Mouse (Mus musculus) left cerebral cortex, adult 2 months (tissue): ENCODE data around the gene Ndst4. TPM values are rescaled to one million over a fixed set of nuclear protein-coding genes. Genes with fewer than 3 reads are reported as not detected.

Source experiments
- DNase-seq, 2 experiments: peaks; one replicate each; pipeline ENCODE4 v3.0.0; 2021 to 2022; ENCODE audit warnings: low spot score in 2 of 2, mixed read lengths in 1 of 2; ENCODE audit errors: extremely low spot score in 1 of 2
- H3K27ac ChIP-seq: fragments of 200-600 bp; 2 replicates; pipeline ENCODE4 v1.8.1; 2022
- H3K4me3 ChIP-seq: fragments of 200-600 bp; 2 replicates; pipeline ENCODE4 v1.8.1; 2022
- CTCF ChIP-seq: fragments of 200-600 bp; IDR thresholded peaks from 2 replicates; pipeline ENCODE4 v1.8.1; 2022; ENCODE audit warnings: antibody characterized with exemption, mild to moderate bottlenecking, moderate library complexity
- intact Hi-C: fragments of 180-260 bp; cut with DNase I; formaldehyde crosslinking; loops from one replicate; pipeline ENCODE4 v1.15.1; 2025
- long read RNA-seq, 2 experiments: library from polyadenylated mRNA; stranded (forward); transcript quantifications; one replicate each; pipeline ENCODE4 v2.0.0; 2021; ENCODE audit warnings: borderline mapping rate in 2 of 2
- total RNA-seq, 2 experiments: library from RNA; stranded (reverse); gene quantifications; 2 replicates each; pipeline ENCODE4 v1.2.3; 2021

The Ndst4 gene
- 10 to 100 TPM in 1 of 2 experiments, 1 to 10 TPM in 1; 6.8 to 17.3 TPM for total RNA-seq
- long read RNA-seq, experiment 1, full-length matches to known transcripts: 2 of 4 reads
- long read RNA-seq, experiment 1, partial matches to known transcripts: 0 of 4 reads
- long read RNA-seq, experiment 1, other reads (novel, unspliced or antisense): 2 of 4 reads
- long read RNA-seq, experiment 2, full-length matches to known transcripts: 1 of 1 reads
- long read RNA-seq, experiment 2, partial matches to known transcripts: 0 of 1 reads
- long read RNA-seq, experiment 2, other reads (novel, unspliced or antisense): 0 of 1 reads

GRCm38 (mm10) chr3:125403601-125404396 is at the start of gene Ndst4:
Gene Ndst4 (plus strand): TSS chr3:125404076.
- peak; percentile 13 to 16 for DNase-seq
- TF ChIP-seq CTCF: no peak
- H3K4me3 ChIP-seq: peak within 1 kb of the TSS; percentile 42
- intact Hi-C loops: no loop called here
- no peak within 1 kb of the TSS for H3K27ac ChIP-seq

DNA sequence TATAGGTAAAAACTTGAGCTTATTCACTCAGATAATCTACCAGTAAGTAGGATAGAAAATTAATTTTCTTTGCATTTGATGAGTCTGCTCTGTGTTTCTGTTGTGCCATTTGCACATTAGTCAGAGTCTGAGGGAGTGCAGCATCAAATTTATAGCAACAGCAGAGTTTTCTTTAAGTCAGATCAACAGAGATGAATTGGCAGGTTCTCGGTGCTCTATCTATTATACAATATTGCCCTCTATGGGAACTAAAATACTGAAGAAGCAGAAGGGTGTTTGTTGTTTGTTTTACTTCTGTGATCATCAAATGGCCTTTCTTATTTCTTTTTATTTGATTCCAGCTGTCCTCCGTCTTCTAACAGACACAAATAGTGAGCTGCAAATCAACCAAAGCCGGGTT is 6.4 kb upstream of the Ndst4 start:
- DNase-seq: no peak
- intact Hi-C loops: loop anchor here (5.0 kb wide), 1 partner anchor 790 kb away; no protein-coding TSS in a partner anchor

GRCm38 (mm10) chr3:125406456-125406855 is 2.6 kb downstream of the Ndst4 start:
- TF ChIP-seq CTCF: no peak
- no peak for DNase-seq
- H3K4me3 ChIP-seq: no peak overlapping the region
- intact Hi-C loops: no loop called here
- H3K27ac ChIP-seq: no peak overlapping the region

More for the DNA sequence above, 6.4 kb upstream of the Ndst4 start:
- H3K4me3 ChIP-seq: no peak overlapping the region
- H3K27ac ChIP-seq: no peak overlapping the region
- TF ChIP-seq CTCF: peak; percentile 20

DNA sequence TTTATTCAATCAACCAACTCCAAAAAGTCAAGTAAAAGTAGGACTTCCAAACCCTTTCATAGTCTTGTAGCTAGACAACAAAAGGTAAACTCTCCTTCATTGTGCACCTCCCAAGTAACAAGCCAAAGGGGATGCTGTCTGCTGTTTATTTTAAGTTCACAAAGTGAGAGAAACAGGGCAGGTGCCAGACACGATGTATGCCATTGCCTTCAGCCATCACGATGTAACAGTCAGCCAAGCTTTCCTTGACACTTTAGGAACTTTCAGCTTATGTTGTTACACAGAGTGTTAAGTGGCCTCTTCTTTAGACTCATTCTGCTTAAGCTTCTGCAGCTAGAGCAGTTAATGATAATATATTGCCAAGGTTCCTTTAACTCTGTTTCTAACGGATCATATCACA is 3.1 kb downstream of the Ndst4 start:
- no peak overlapping the region for H3K4me3 ChIP-seq

GRCm38 (mm10) chr3:125466894-125467652 is 63.2 kb downstream of the Ndst4 start:
- no peak overlapping the region for H3K4me3 ChIP-seq
- no peak for DNase-seq
- intact Hi-C loops: no loop called here
- no peak for TF ChIP-seq CTCF
- H3K27ac ChIP-seq: no peak overlapping the region

More for the DNA sequence above, 3.1 kb downstream of the Ndst4 start:
- no peak overlapping the region for H3K27ac ChIP-seq
- intact Hi-C loops: no loop called here
- no peak for TF ChIP-seq CTCF
- no peak for DNase-seq

DNA sequence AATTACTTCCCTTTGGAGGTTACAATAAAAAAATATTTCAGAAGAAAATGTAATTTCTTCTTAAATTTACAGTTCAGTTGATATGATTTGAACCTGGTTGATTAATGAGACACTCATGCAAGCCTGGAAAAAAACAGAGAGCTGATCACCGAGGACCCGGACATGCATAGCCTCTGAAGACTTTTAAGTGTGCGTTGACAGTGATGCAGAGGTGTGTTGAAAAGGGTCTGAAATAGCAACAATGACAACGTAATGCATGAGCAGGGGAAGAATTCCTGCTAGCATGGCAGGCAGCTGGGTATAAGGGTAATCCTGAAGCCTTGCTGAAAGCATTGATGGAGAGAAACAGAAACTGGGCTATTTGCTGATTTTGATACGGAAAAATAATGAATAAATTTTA is 106.2 kb downstream of the Ndst4 start:
- no peak for TF ChIP-seq CTCF
- no peak for DNase-seq
- Histone ChIP-seq H3K27ac (no peak overlapping the region), H3K4me3 (no peak overlapping the region)
- intact Hi-C loops: no loop called here

DNA sequence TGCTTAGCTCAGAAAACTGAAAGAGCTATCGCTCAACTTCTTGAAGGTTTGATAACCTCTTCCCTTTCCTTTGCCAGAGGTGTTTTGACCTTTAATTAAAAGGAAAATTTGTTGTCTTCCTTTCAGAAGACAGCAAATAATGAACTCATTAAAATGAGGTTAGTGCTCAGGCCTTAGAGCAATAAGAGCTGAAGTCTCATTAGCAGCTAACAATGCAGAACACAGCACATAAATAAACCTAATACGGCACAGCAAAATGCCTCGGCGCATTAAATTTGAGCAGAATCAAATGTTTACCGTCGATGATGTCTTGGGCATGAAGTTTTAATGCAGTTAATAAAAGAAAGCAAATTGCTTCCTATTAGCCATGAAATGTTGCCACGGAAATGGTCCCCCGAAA is 129.5 kb downstream of the Ndst4 start:
- TF ChIP-seq CTCF: no peak
- intact Hi-C loops: no loop called here
- H3K4me3 ChIP-seq: no peak overlapping the region
- no peak for DNase-seq
- no peak overlapping the region for H3K27ac ChIP-seq

DNA sequence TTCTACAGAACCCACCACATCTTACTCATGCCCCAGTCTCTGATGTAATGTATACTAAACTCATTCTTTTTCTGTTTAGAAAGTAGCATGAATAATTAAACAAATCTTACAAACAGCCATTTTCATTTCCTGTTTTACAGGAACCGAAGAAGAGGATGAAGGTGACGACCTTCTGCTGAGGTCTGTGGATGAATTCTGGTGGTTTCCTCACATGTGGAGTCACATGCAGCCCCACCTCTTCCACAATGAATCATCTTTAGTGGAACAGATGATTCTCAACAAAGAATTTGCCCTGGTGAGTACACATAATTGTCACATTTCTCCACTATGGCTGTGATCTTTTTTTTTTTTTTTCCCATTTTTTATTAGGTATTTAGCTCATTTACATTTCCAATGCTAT is 166.7 kb downstream of the Ndst4 start:
- no peak for TF ChIP-seq CTCF
- intact Hi-C loops: no loop called here
- no peak for DNase-seq
- Histone ChIP-seq H3K4me3 (no peak overlapping the region), H3K27ac (no peak overlapping the region)

GRCm38 (mm10) chr3:125632233-125632632 is 228.4 kb downstream of the Ndst4 start:
- no peak overlapping the region for H3K27ac ChIP-seq
- no peak for TF ChIP-seq CTCF
- H3K4me3 ChIP-seq: no peak overlapping the region
- intact Hi-C loops: no loop called here
- DNase-seq: no peak

- DNase-seq: no peak
- intact Hi-C loops: no loop called here
- Histone ChIP-seq H3K4me3 (no peak overlapping the region), H3K27ac (no peak overlapping the region)
- no peak for TF ChIP-seq CTCF
Observed at GRCm38 (mm10) chr3:125655009-125655635, 251.2 kb downstream of the Ndst4 start.

GRCm38 (mm10) chr3:125660114-125660717 is 256.3 kb downstream of the Ndst4 start:
- intact Hi-C loops: no loop called here
- Histone ChIP-seq H3K27ac (no peak overlapping the region), H3K4me3 (no peak overlapping the region)
- no peak for TF ChIP-seq CTCF
- no peak for DNase-seq
